Mouse (Mus musculus) testis, adult 2 months (tissue): ENCODE data around the gene Dnmbp.

ENCODE experiments used
- CTCF ChIP-seq: fragments of 200-500 bp; IDR thresholded peaks from 2 replicates; pipeline ENCODE4 v1.5.1; 2012; ENCODE audit warnings: low read depth, mild to moderate bottlenecking, inconsistent platforms, low read length, moderate library complexity; ENCODE audit not compliant: control insufficient read depth, insufficient read depth, insufficient replicate concordance
- POLR2A ChIP-seq: fragments of 200-500 bp; IDR thresholded peaks from 2 replicates; pipeline ENCODE4 v1.6.1; 2012; ENCODE audit warnings: low read depth, mild to moderate bottlenecking, inconsistent platforms, low read length, moderate library complexity; ENCODE audit not compliant: control insufficient read depth

DNA sequence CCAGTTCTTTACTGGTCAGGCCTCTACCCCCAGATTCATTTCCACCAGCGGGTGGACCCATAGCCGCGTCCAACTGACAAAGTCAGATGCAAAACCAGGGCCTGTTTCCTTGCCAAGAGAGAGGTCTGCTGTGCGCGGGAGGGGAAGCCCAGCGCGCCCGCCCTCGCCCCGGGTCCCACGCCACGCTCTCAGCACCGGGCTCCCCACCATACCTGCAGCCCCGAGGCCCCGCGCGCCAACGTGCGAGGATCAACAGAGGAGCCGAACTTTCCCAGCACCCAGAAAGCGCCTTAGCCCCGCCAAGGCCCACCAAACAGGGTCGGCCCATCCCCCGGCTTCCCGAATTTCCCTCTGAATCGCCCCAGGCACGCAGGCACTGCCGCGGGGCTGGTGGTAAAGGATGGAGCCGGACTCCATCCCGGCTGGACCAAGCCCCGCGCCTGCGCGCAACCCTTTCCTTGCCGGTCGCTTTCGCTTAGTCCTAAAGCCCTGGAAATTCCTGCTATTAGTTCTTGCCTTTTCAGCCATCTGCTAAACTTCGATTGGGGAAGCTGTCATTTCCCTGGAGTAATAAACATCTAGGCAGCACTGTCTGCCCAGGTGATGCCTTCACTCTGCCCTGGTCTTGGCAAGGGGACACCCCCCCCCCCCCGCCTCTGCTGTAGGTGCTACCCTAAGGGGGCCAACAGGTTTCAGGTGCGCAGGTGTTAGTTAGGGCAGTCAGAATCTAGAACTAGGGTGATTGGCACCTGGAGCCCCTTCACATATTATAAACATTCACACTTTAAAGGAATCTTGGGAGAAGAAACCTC lies 60.4 kb downstream of the Dnmbp start:
- TF ChIP-seq CTCF (no peak), POLR2A (no peak)
